Mouse (Mus musculus): Measurements from ENCODE around the gene Bsnd.

GRCm38 (mm10) chr4:106453108-106453507, 39.0 kb downstream of the Bsnd start:
- TF ChIP-seq POLR2A (IDR thresholded peaks at IDR 0.05; ENCODE audit: borderline replicate concordance, extremely low read depth, insufficient read depth, insufficient read length, poor library complexity, severe bottlenecking) (no peak), CTCF (IDR thresholded peaks at IDR 0.05; ENCODE audit: borderline replicate concordance, extremely low read depth, insufficient read depth, insufficient read length) (no peak)
